Mouse (Mus musculus) heart, embryonic 15.5 days (tissue): ENCODE data around the gene Lrr1. TPM values are rescaled to one million over a fixed set of nuclear protein-coding genes. Genes with fewer than 3 reads are reported as not detected.
A peak's percentile ranks its signal among the peaks of the same experiment; 100 is the strongest.

Experiments used
- ATAC-seq: fragments of 200-750 bp; cut with Nextera tagmentation; replicated peaks from 2 replicates; pipeline ENCODE4 v1.8.0; 2017; ENCODE audit warnings: low read depth, moderate TSS enrichment; ENCODE audit not compliant: insufficient number of reproducible peaks, insufficient read depth, low FRiP score
- H3K27ac ChIP-seq: fragments of 300-500 bp; sonication (generic); 2 replicates; pipeline ENCODE4 v1.5.1; 2015; ENCODE audit warnings: mild to moderate bottlenecking, inconsistent platforms
- H3K27me3 ChIP-seq: fragments of 300-500 bp; sonication (generic); 2 replicates; pipeline ENCODE4 v1.6.1; 2015; ENCODE audit warnings: inconsistent platforms
- H3K36me3 ChIP-seq: fragments of 300-500 bp; sonication (generic); 2 replicates; pipeline ENCODE4 v1.6.1; 2015; ENCODE audit warnings: mild to moderate bottlenecking, inconsistent platforms
- H3K4me1 ChIP-seq: fragments of 300-500 bp; sonication (generic); replicated peaks from 2 replicates; pipeline ENCODE4 v1.6.1; 2015; ENCODE audit warnings: inconsistent platforms
- H3K4me2 ChIP-seq: fragments of 300-500 bp; sonication (generic); 2 replicates; pipeline ENCODE4 v1.6.1; 2015; ENCODE audit warnings: inconsistent platforms, mild to moderate bottlenecking, moderate library complexity
- H3K4me3 ChIP-seq: fragments of 300-500 bp; sonication (generic); 2 replicates; pipeline ENCODE4 v1.5.1; 2015; ENCODE audit warnings: mild to moderate bottlenecking, inconsistent platforms
- H3K9ac ChIP-seq: fragments of 300-500 bp; sonication (generic); 2 replicates; pipeline ENCODE4 v1.6.1; 2015; ENCODE audit warnings: mild to moderate bottlenecking, inconsistent platforms
- H3K9me3 ChIP-seq: fragments of 300-500 bp; sonication (generic); replicated peaks from 2 replicates; pipeline ENCODE4 v1.6.1; 2016; ENCODE audit warnings: inconsistent platforms
- WGBS: fragments of 180-500 bp; shearing (Covaris S2); methylation state at CpG from one replicate; pipeline ENCODE4 v1.1.7; 2015; ENCODE audit warnings: mixed read lengths; 5-methylcytosine and 5-hydroxymethylcytosine counted together
- polyA plus RNA-seq: library from polyadenylated mRNA; unstranded; fragments of >200 nt; fragmentation: Nextera tagmentation; extraction: Ambion mirVana; gene quantifications from 2 replicates; pipeline ENCODE4 v1.2.1, GENCODE M21; 2015

Gene Lrr1
- polyA plus RNA-seq: 10.4 and 12.6 TPM in 2 replicates

- Histone ChIP-seq H3K9ac (peak within 1 kb of the TSS; percentile 59), H3K4me2 (peak within 1 kb of the TSS; percentile 84), H3K4me3 (peak within 1 kb of the TSS; percentile 88), H3K9me3 (no peaks in the 10 kb centered on the region), H3K4me1 (peaks cover 16% of the 10 kb centered on the region), H3K27me3 (no peaks in the 10 kb centered on the region), H3K36me3 (0 out of 2 replicates have a peak, but pooled peaks cover 4% of the 10 kb centered on the region), H3K27ac (peak within 1 kb of the TSS; percentile 82)
- peak; percentile 93 for ATAC-seq
- under 1% methylated on average over 40 of the region's 40 CpGs for WGBS
These were observed at the start of gene Lrr1 for GRCm38 (mm10) chr12:69168461-69169106. TSS of gene Lrr1 (plus strand) at chr12:69168814.

GRCm38 (mm10) chr12:69119908-69120307 lies 48.7 kb upstream of the Lrr1 start:
- H3K36me3 ChIP-seq: no peaks in the 10 kb centered on the region
- no peak for ATAC-seq
- H3K9ac ChIP-seq: no peak overlapping the region
- H3K4me3 ChIP-seq: no peak overlapping the region
- no peak overlapping the region for H3K4me2 ChIP-seq
- H3K27ac ChIP-seq: no peak overlapping the region
- H3K27me3 ChIP-seq: no peaks in the 10 kb centered on the region
- no peaks in the 10 kb centered on the region for H3K4me1 ChIP-seq
- no peaks in the 10 kb centered on the region for H3K9me3 ChIP-seq
- WGBS: 81% methylated on average over 6 of the region's 6 CpGs

GRCm38 (mm10) chr12:69122801-69123200 lies 45.8 kb upstream of the Lrr1 start:
- WGBS: 81% methylated on average over 11 of the region's 11 CpGs
- no peak for ATAC-seq

GRCm38 (mm10) chr12:69125066-69125465 lies 43.5 kb upstream of the Lrr1 start:
- H3K4me2 ChIP-seq: no peak overlapping the region
- H3K36me3 ChIP-seq: no peaks in the 10 kb centered on the region
- no peak overlapping the region for H3K9ac ChIP-seq
- no peak overlapping the region for H3K27ac ChIP-seq
- H3K4me3 ChIP-seq: no peak overlapping the region
- 84% methylated on average over 5 of the region's 5 CpGs for WGBS
- H3K9me3 ChIP-seq: no peaks in the 10 kb centered on the region
- 0 out of 2 replicates have a peak, but pooled peaks cover 2% of the 10 kb centered on the region for H3K4me1 ChIP-seq
- no peaks in the 10 kb centered on the region for H3K27me3 ChIP-seq
- no peak for ATAC-seq

More at GRCm38 (mm10) chr12:69122801-69123200, 45.8 kb upstream of the Lrr1 start:
- no peaks in the 10 kb centered on the region for H3K4me1 ChIP-seq
- no peaks in the 10 kb centered on the region for H3K36me3 ChIP-seq
- H3K4me2 ChIP-seq: no peak overlapping the region
- no peak overlapping the region for H3K9ac ChIP-seq
- H3K27ac ChIP-seq: no peak overlapping the region
- H3K4me3 ChIP-seq: no peak overlapping the region
- no peaks in the 10 kb centered on the region for H3K27me3 ChIP-seq
- no peaks in the 10 kb centered on the region for H3K9me3 ChIP-seq

DNA sequence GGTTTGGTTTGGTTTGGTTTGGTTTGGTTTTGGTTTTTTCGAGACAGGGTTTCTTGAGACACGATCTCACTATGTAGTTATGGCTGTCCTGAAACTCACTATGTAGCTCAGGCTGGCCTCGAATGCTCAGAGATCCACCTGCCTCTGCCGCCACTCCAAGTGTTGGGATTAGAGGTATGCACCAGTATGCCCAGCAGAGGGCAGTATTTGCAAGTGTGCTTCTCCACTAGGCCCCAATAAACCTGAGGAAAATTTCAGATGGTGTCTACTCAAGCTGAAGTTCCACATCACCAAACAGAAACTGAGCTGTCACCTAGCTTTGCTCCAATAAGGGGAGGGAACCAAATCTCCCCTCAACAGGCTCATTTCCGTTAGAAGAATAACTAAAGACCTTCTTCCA lies 41.4 kb upstream of the Lrr1 start:
- Histone ChIP-seq H3K9ac (no peak overlapping the region), H3K27ac (no peak overlapping the region), H3K27me3 (no peaks in the 10 kb centered on the region), H3K36me3 (no peaks in the 10 kb centered on the region), H3K4me3 (no peak overlapping the region), H3K4me2 (no peak overlapping the region), H3K9me3 (no peaks in the 10 kb centered on the region), H3K4me1 (0 out of 2 replicates have a peak, but pooled peaks cover 3% of the 10 kb centered on the region)
- WGBS: 84% methylated on average over 5 of the region's 5 CpGs
- ATAC-seq: no peak

DNA sequence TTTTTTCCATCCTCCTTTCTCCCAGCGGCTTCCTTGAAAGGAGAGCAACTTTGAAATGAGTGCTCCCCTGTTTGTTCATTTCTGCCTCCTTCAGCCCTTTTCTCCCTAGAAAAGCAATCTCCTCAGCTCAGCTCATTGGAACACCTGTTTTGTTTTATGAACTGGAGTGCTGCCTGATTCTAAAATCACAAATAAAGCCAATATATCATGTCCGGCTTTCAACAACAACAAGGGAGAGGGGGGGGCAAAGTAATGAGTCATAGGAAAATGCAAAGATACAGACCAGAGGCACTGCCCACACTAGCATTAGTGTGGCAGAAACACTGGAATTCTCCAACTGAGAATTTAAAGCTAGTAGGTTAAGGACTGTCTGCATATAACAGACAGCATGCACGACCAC lies 41.0 kb upstream of the Lrr1 start:
- no peak for ATAC-seq

GRCm38 (mm10) chr12:69129634-69130310 lies 38.8 kb upstream of the Lrr1 start:
- H3K4me1 ChIP-seq: 0 out of 2 replicates have a peak, but pooled peaks cover 3% of the 10 kb centered on the region
- H3K4me3 ChIP-seq: peak overlapping the region; percentile 34
- no peaks in the 10 kb centered on the region for H3K9me3 ChIP-seq
- 36% methylated on average over 17 of the region's 18 CpGs for WGBS
- no peaks in the 10 kb centered on the region for H3K27me3 ChIP-seq
- peak overlapping the region; percentile 57 for H3K4me2 ChIP-seq
- no peak overlapping the region for H3K27ac ChIP-seq
- no peaks in the 10 kb centered on the region for H3K36me3 ChIP-seq
- no peak overlapping the region for H3K9ac ChIP-seq
- ATAC-seq: no peak

More for the DNA sequence above, 41.0 kb upstream of the Lrr1 start:
- Histone ChIP-seq H3K4me2 (no peak overlapping the region), H3K4me1 (0 out of 2 replicates have a peak, but pooled peaks cover 3% of the 10 kb centered on the region), H3K36me3 (no peaks in the 10 kb centered on the region), H3K9ac (no peak overlapping the region), H3K27me3 (no peaks in the 10 kb centered on the region), H3K4me3 (no peak overlapping the region), H3K27ac (no peak overlapping the region), H3K9me3 (no peaks in the 10 kb centered on the region)
- WGBS: 73% methylated on average over 3 of the region's 3 CpGs

GRCm38 (mm10) chr12:69130486-69130885 lies 38.1 kb upstream of the Lrr1 start:
- peak overlapping the region; percentile 34 for H3K4me3 ChIP-seq
- 0 out of 2 replicates have a peak, but pooled peaks cover 3% of the 10 kb centered on the region for H3K4me1 ChIP-seq
- H3K27me3 ChIP-seq: no peaks in the 10 kb centered on the region
- no peak overlapping the region for H3K9ac ChIP-seq
- H3K9me3 ChIP-seq: no peaks in the 10 kb centered on the region
- H3K4me2 ChIP-seq: peak overlapping the region; percentile 57
- H3K27ac ChIP-seq: no peak overlapping the region
- no peak for ATAC-seq
- no peaks in the 10 kb centered on the region for H3K36me3 ChIP-seq
- 64% methylated on average over 12 of the region's 12 CpGs for WGBS

GRCm38 (mm10) chr12:69131267-69131666 lies 37.3 kb upstream of the Lrr1 start:
- Histone ChIP-seq H3K27ac (no peak overlapping the region), H3K27me3 (no peaks in the 10 kb centered on the region), H3K9ac (no peak overlapping the region), H3K36me3 (no peaks in the 10 kb centered on the region), H3K4me1 (0 out of 2 replicates have a peak, but pooled peaks cover 3% of the 10 kb centered on the region), H3K9me3 (no peaks in the 10 kb centered on the region), H3K4me3 (no peak overlapping the region), H3K4me2 (no peak overlapping the region)
- 62% methylated on average over 6 of the region's 6 CpGs for WGBS
- no peak for ATAC-seq

DNA sequence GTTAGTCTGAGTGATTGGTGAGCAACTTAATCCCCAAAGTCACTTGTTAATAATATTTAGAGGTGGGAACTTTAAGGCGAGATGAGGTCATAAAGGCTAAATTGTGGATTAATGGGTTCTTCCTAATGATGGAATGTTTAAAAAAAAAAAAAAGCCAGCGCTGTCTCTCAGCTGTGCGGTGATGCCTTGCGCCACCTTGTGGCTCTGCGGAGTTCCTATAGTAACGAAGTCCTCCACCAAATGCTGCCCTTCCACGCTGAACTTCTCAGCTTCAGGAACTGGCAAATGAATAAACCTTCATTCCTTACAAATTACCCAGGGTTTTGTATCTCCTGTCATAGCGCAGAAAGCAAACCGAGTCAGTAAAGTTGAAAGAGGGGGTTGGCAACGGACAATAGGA lies 36.6 kb upstream of the Lrr1 start:
- H3K9me3 ChIP-seq: no peaks in the 10 kb centered on the region
- H3K36me3 ChIP-seq: no peaks in the 10 kb centered on the region
- no peaks in the 10 kb centered on the region for H3K27me3 ChIP-seq
- H3K4me3 ChIP-seq: no peak overlapping the region
- no peak overlapping the region for H3K27ac ChIP-seq
- H3K9ac ChIP-seq: no peak overlapping the region
- H3K4me2 ChIP-seq: no peak overlapping the region
- no peak for ATAC-seq
- 0 out of 2 replicates have a peak, but pooled peaks cover 3% of the 10 kb centered on the region for H3K4me1 ChIP-seq
- WGBS: 9% methylated on average over 10 of the region's 10 CpGs

DNA sequence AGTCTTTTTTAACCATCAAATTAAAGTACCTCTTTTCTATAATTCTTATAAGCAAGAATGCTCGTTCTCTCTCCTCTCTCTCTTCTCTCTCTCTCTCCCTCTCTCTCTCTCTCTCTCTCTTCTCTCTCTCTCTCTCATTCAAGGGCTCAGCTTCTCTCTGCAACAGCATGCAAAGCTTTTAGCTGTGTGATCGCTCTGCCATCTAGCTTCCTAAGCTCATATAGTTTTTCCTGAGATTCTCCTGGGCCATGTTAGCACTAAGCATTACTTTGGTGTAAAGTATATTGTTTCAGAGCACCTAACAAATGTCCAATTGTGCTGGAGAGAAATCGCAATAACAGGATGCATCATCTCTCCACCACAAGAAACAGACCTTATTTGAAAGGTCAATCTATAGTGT lies 29.4 kb upstream of the Lrr1 start:
- Histone ChIP-seq H3K4me2 (no peak overlapping the region), H3K4me1 (no peaks in the 10 kb centered on the region), H3K4me3 (no peak overlapping the region), H3K9ac (no peak overlapping the region), H3K9me3 (no peaks in the 10 kb centered on the region), H3K27me3 (no peaks in the 10 kb centered on the region), H3K36me3 (no peaks in the 10 kb centered on the region), H3K27ac (no peak overlapping the region)
- ATAC-seq: no peak
- WGBS: 84% methylated on average over 3 of the region's 3 CpGs
